Mouse (Mus musculus) hindbrain, embryonic 16.5 days (tissue): ENCODE data around the gene Tmem184c. TPM values are rescaled to one million over a fixed set of nuclear protein-coding genes. Genes with fewer than 3 reads are reported as not detected.

Source experiments
- ATAC-seq: fragments of 200-750 bp; cut with Nextera tagmentation; 2 replicates; pipeline ENCODE4 v1.8.0; 2017; ENCODE audit warnings: moderate TSS enrichment, moderate library complexity
- H3K27ac ChIP-seq: fragments of 300-500 bp; sonication (generic); 2 replicates; pipeline ENCODE4 v1.5.1; 2014; ENCODE audit warnings: low read depth, mild to moderate bottlenecking, control low read depth, low read length, moderate library complexity
- H3K27me3 ChIP-seq: fragments of 300-500 bp; sonication (generic); replicated peaks from 2 replicates; pipeline ENCODE4 v1.6.1; 2014; ENCODE audit warnings: low read length; ENCODE audit not compliant: control insufficient read depth, insufficient read depth
- H3K36me3 ChIP-seq: fragments of 300-500 bp; sonication (generic); 2 replicates; pipeline ENCODE4 v1.6.1; 2014; ENCODE audit warnings: mild to moderate bottlenecking, low read length, moderate library complexity, mixed read lengths; ENCODE audit not compliant: control insufficient read depth, insufficient read depth
- H3K4me1 ChIP-seq: fragments of 300-500 bp; sonication (generic); 2 replicates; pipeline ENCODE4 v1.6.1; 2014; ENCODE audit warnings: low read depth, low read length; ENCODE audit not compliant: control insufficient read depth, insufficient read depth
- H3K4me2 ChIP-seq: fragments of 300-500 bp; sonication (generic); 2 replicates; pipeline ENCODE4 v1.6.1; 2014; ENCODE audit warnings: mild to moderate bottlenecking, low read length, control low read depth, moderate library complexity
- H3K4me3 ChIP-seq: fragments of 300-500 bp; sonication (generic); 2 replicates; pipeline ENCODE4 v1.5.1; 2014; ENCODE audit warnings: mild to moderate bottlenecking, low read length, control low read depth, moderate library complexity
- H3K9ac ChIP-seq: fragments of 300-500 bp; sonication (generic); 2 replicates; pipeline ENCODE4 v1.6.1; 2014; ENCODE audit warnings: low read depth, mild to moderate bottlenecking, control low read depth, low read length, moderate library complexity
- H3K9me3 ChIP-seq: fragments of 300-500 bp; sonication (generic); 2 replicates; pipeline ENCODE4 v1.6.1; 2014; ENCODE audit warnings: mild to moderate bottlenecking, low read length, moderate library complexity; ENCODE audit not compliant: control insufficient read depth
- WGBS: fragments of 180-500 bp; shearing (Covaris S2); extraction: QIAGEN DNeasy Blood & Tissue Kit; methylation state at CpG from one replicate; pipeline ENCODE4 v1.1.7; 2014; 5-methylcytosine and 5-hydroxymethylcytosine counted together
- polyA plus RNA-seq: library from polyadenylated mRNA; unstranded; fragments of >200 nt; fragmentation: Nextera tagmentation; extraction: Ambion mirVana; gene quantifications from 2 replicates; pipeline ENCODE4 v1.2.1, GENCODE M21; 2015

Gene Tmem184c
- polyA plus RNA-seq, 1 experiment from 2014 or later: 71.1 TPM

- no peak overlapping the region for H3K4me2 ChIP-seq
- H3K4me1 ChIP-seq: no peaks in the 10 kb centered on the region
- no peak overlapping the region for H3K4me3 ChIP-seq
- no peak overlapping the region for H3K9ac ChIP-seq
- no peaks in the 10 kb centered on the region for H3K27me3 ChIP-seq
- no peak overlapping the region for H3K27ac ChIP-seq
- H3K9me3 ChIP-seq: no peaks in the 10 kb centered on the region
- 15% methylated on average over 15 of the region's 15 CpGs for WGBS
- peak; percentile 96 for ATAC-seq
- no peaks in the 10 kb centered on the region for H3K36me3 ChIP-seq
Observed at GRCm38 (mm10) chr8:77629858-77630537, 19.5 kb upstream of the Tmem184c start.

GRCm38 (mm10) chr8:77623677-77624209 is 13.2 kb upstream of the Tmem184c start:
- Histone ChIP-seq H3K27ac (no peak overlapping the region), H3K27me3 (no peaks in the 10 kb centered on the region), H3K4me1 (no peaks in the 10 kb centered on the region), H3K9ac (no peak overlapping the region), H3K36me3 (no peaks in the 10 kb centered on the region), H3K9me3 (no peaks in the 10 kb centered on the region), H3K4me2 (no peak overlapping the region), H3K4me3 (no peak overlapping the region)
- ATAC-seq: no peak
- WGBS: 66% methylated on average over 7 of the region's 7 CpGs

- 0 out of 2 replicates have a peak, but pooled peaks cover 2% of the 10 kb centered on the region for H3K27me3 ChIP-seq
- 46% methylated on average over 2 of the region's 2 CpGs for WGBS
- no peak overlapping the region for H3K27ac ChIP-seq
- H3K9ac ChIP-seq: no peak overlapping the region
- 0 out of 2 replicates have a peak, but pooled peaks have one; percentile 24 for ATAC-seq
- no peaks in the 10 kb centered on the region for H3K9me3 ChIP-seq
- no peak overlapping the region for H3K4me3 ChIP-seq
- H3K4me1 ChIP-seq: no peaks in the 10 kb centered on the region
- no peak overlapping the region for H3K4me2 ChIP-seq
- no peaks in the 10 kb centered on the region for H3K36me3 ChIP-seq
Observed at GRCm38 (mm10) chr8:77617916-77618315, 7.4 kb upstream of the Tmem184c start.

GRCm38 (mm10) chr8:77609621-77610020 is 877 bp downstream of the Tmem184c start:
- no peak overlapping the region for H3K27ac ChIP-seq
- 0 out of 2 replicates have a peak, but pooled peaks cover 2% of the 10 kb centered on the region for H3K27me3 ChIP-seq
- peak overlapping the region; percentile 81 for H3K9ac ChIP-seq
- H3K4me1 ChIP-seq: peaks cover 12% of the 10 kb centered on the region
- no peak for ATAC-seq
- WGBS: 6% methylated on average over 7 of the region's 7 CpGs
- H3K9me3 ChIP-seq: no peaks in the 10 kb centered on the region
- peaks cover 5% of the 10 kb centered on the region for H3K36me3 ChIP-seq
- peak overlapping the region; percentile 68 for H3K4me2 ChIP-seq
- peak overlapping the region; percentile 78 for H3K4me3 ChIP-seq

- Histone ChIP-seq H3K36me3 (peaks cover 18% of the 10 kb centered on the region), H3K4me3 (no peak overlapping the region), H3K4me1 (no peaks in the 10 kb centered on the region), H3K27me3 (no peaks in the 10 kb centered on the region), H3K9me3 (no peaks in the 10 kb centered on the region), H3K9ac (no peak overlapping the region), H3K4me2 (no peak overlapping the region), H3K27ac (no peak overlapping the region)
- no peak for ATAC-seq
- 86% methylated on average over 4 of the region's 4 CpGs for WGBS
Observed at GRCm38 (mm10) chr8:77584174-77584573, 26.3 kb downstream of the Tmem184c start.

- no peak for ATAC-seq
- Histone ChIP-seq H3K9ac (no peak overlapping the region), H3K4me2 (no peak overlapping the region), H3K4me3 (no peak overlapping the region), H3K36me3 (peaks cover 29% of the 10 kb centered on the region), H3K27me3 (no peaks in the 10 kb centered on the region), H3K27ac (no peak overlapping the region), H3K9me3 (no peaks in the 10 kb centered on the region), H3K4me1 (no peaks in the 10 kb centered on the region)
- 96% methylated on average over 7 of the region's 7 CpGs for WGBS
Observed at GRCm38 (mm10) chr8:77577674-77578073, 32.8 kb downstream of the Tmem184c start.

GRCm38 (mm10) chr8:77574229-77574628 is 36.3 kb downstream of the Tmem184c start:
- no peak overlapping the region for H3K4me2 ChIP-seq
- H3K9me3 ChIP-seq: no peaks in the 10 kb centered on the region
- no peak for ATAC-seq
- H3K27me3 ChIP-seq: no peaks in the 10 kb centered on the region
- 85% methylated on average over 5 of the region's 5 CpGs for WGBS
- H3K9ac ChIP-seq: no peak overlapping the region
- peaks cover 11% of the 10 kb centered on the region for H3K36me3 ChIP-seq
- no peak overlapping the region for H3K4me3 ChIP-seq
- H3K27ac ChIP-seq: no peak overlapping the region
- no peaks in the 10 kb centered on the region for H3K4me1 ChIP-seq

GRCm38 (mm10) chr8:77561441-77561840 is 49.1 kb downstream of the Tmem184c start:
- H3K9me3 ChIP-seq: no peaks in the 10 kb centered on the region
- no peak for ATAC-seq

GRCm38 (mm10) chr8:77552491-77552890 is 58.0 kb downstream of the Tmem184c start:
- Histone ChIP-seq H3K4me2 (no peak overlapping the region), H3K9ac (no peak overlapping the region), H3K9me3 (no peaks in the 10 kb centered on the region; the same call in 1 of the 2 replicates), H3K27me3 (no peaks in the 10 kb centered on the region), H3K4me1 (peaks cover 6% of the 10 kb centered on the region), H3K4me3 (no peak overlapping the region), H3K27ac (no peak overlapping the region), H3K36me3 (peaks cover 34% of the 10 kb centered on the region)
- ATAC-seq: no peak
- WGBS: 95% methylated on average over 3 of the region's 3 CpGs

More at GRCm38 (mm10) chr8:77561441-77561840, 49.1 kb downstream of the Tmem184c start:
- no peak overlapping the region for H3K9ac ChIP-seq
- no peaks in the 10 kb centered on the region for H3K27me3 ChIP-seq
- H3K4me1 ChIP-seq: no peaks in the 10 kb centered on the region
- WGBS: 90% methylated on average over 3 of the region's 3 CpGs
- H3K4me3 ChIP-seq: no peak overlapping the region
- H3K27ac ChIP-seq: no peak overlapping the region
- peaks cover 39% of the 10 kb centered on the region for H3K36me3 ChIP-seq
- H3K4me2 ChIP-seq: no peak overlapping the region
